Mouse (Mus musculus) embryonic fibroblast, embryonic 13.5 days (primary cell): ENCODE results near the gene Psmb9. TPM values are rescaled to one million over a fixed set of nuclear protein-coding genes. Genes with fewer than 3 reads are reported as not detected.

Experiments
- H3K27ac ChIP-seq: 2 replicates; pipeline ENCODE4 v1.5.1; 2012; ENCODE audit warnings: low read length, control low read depth, inconsistent platforms; ENCODE audit not compliant: insufficient read depth
- H3K4me1 ChIP-seq: 2 replicates; pipeline ENCODE4 v1.6.1; 2011; ENCODE audit warnings: low read length; ENCODE audit not compliant: control insufficient read depth, insufficient read depth
- H3K4me3 ChIP-seq: 2 replicates; pipeline ENCODE4 v1.5.1; 2011; ENCODE audit warnings: mild to moderate bottlenecking, control low read depth, low read length; ENCODE audit not compliant: insufficient read depth
- CTCF ChIP-seq: IDR thresholded peaks from 2 replicates; pipeline ENCODE4 v1.5.1; 2011; ENCODE audit warnings: mild to moderate bottlenecking, control low read depth, low read length, moderate library complexity, borderline replicate concordance; ENCODE audit not compliant: insufficient read depth
- POLR2A ChIP-seq: IDR thresholded peaks from 2 replicates; pipeline ENCODE4 v1.6.1; 2011; ENCODE audit warnings: low read depth, mild to moderate bottlenecking, control low read depth, low read length, moderate library complexity
- polyA plus RNA-seq: library from polyadenylated mRNA; stranded (reverse); fragments of >200 nt; gene quantifications from 2 replicates; pipeline ENCODE4 v1.2.4, GENCODE M21; 2011; ENCODE audit warnings: low read depth; ENCODE audit not compliant: missing spikeins, insufficient read length

Gene Psmb9
- polyA plus RNA-seq, 1 experiment: 11.9 TPM

- Histone ChIP-seq H3K27ac (no peak overlapping the region), H3K4me3 (no peak overlapping the region), H3K4me1 (peaks cover 5% of the 10 kb centered on the region; the same call in 1 of the 2 replicates)
- no peak for TF ChIP-seq CTCF
- TF ChIP-seq POLR2A: no peak
Observed at GRCm38 (mm10) chr17:34141448-34141847, 46.1 kb downstream of the Psmb9 start.

DNA sequence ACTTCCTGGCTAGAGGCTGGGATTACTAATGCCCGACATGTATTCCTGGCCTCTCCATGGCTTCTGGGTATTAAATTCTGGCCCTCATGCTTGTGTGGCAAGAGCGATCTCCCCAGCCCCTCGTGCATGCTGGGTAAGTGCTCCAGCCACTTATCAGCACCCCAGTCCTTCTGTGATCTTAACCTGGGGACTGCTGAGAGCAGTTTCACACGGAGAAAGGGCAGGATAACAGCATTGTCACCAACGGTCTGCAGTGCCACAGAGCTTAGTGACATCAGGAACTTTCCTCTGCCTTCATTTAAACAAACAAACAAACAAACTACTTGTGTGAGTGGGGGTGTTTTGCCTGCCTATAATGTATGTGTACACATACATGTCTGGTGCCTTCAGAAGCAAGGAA lies 47.3 kb downstream of the Psmb9 start:
- Histone ChIP-seq H3K4me3 (no peak overlapping the region), H3K27ac (no peak overlapping the region), H3K4me1 (peaks cover 5% of the 10 kb centered on the region; the same call in 1 of the 2 replicates)
- TF ChIP-seq POLR2A: no peak
- no peak for TF ChIP-seq CTCF

DNA sequence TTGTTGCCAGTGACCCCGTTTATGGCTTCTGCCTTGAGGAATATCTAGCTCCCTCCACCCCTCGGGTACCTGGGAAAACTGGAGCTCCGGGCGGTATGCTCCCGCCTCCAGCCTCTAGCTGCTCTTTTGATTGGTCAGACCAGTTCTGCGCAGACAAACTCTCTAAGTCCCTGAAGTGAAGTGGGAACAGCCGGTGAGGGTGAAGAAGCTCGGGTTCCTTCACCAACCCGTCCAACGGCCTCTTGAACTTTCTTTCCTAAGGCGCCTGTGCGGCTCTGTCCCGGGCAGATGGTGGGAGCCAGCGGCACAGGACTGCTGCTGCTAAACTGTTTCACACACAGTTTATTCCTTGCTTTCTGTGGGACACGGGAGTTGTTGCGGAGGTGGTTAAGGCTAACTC lies 48.1 kb downstream of the Psmb9 start:
- TF ChIP-seq CTCF (no peak), POLR2A (no peak)
- Histone ChIP-seq H3K4me1 (peaks cover 5% of the 10 kb centered on the region; the same call in 1 of the 2 replicates), H3K27ac (no peak overlapping the region), H3K4me3 (peak overlapping the region; percentile 45)

GRCm38 (mm10) chr17:34138655-34139054 lies 48.9 kb downstream of the Psmb9 start:
- no peak overlapping the region for H3K27ac ChIP-seq
- H3K4me1 ChIP-seq: peaks cover 5% of the 10 kb centered on the region; the same call in 1 of the 2 replicates
- no peak overlapping the region for H3K4me3 ChIP-seq
- no peak for TF ChIP-seq CTCF
- TF ChIP-seq POLR2A: no peak

DNA sequence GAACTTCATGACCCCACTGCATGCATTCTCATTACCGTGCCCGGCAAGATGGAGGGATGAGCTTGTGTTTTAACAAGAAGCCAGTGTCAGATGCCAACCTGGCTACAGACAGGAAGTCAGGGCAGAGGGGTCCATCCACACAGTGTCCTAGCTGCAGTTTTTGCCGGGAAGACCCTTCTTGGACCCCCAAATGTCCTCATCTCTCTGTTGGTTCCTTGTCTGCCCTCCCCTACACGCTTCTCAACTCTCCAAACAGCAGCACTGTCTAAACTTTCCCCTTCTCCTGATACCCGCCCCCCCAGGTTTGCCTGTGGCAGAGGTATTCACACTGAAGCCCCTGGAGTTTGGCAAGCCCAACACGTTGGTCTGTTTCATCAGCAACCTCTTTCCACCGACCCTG lies 50.0 kb downstream of the Psmb9 start:
- H3K4me1 ChIP-seq: peaks cover 5% of the 10 kb centered on the region; the same call in 1 of the 2 replicates
- no peak overlapping the region for H3K27ac ChIP-seq
- no peak overlapping the region for H3K4me3 ChIP-seq
- TF ChIP-seq CTCF (no peak), POLR2A (no peak)

DNA sequence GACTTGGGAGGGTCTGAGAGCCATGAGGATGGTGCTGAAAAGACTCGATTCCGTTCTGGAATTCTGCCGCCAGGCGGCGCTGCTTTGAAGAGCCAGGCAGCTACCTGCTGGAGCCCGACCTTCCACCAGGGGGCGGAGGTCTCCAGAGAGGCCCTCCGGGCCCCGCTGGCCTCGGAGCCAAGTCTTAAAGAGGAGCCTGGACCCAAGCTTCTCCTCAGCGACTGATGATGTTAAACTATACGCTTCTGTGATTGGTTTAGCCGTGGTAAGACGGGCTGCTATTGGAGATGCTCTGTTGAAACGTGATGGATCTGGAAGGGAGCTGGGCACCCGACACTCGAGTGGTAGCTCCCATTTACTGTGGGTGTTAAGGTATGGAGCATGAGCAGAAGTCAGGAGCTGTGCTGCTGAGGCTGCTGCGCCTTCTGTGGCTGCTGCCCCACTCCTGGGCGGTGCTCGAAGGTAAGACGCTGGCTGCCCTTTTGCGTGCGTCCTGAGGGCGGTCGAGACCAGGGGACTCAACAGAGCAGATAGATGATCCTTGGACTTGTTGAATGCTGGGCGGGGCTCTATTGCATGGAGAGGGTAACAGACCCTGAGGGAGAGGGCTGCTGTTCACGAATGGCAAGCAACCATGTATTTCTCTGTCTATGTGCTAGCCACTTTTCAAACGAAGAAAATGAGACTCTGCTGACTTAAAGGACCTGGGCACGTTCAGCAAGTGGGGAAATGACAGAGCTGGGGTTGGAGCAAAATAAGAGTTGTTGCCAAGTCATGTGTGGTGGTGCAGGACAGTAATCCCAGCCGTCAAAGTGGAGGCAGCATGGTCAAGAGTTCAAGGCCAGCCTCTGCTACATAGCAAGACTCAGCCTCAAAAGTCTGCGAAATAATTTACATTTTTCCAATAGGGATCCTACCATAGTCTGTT lies 52.0 kb downstream of the Psmb9 start:
- TF ChIP-seq CTCF (peak; percentile 87), POLR2A (no peak)
- H3K4me1 ChIP-seq: peaks cover 5% of the 10 kb centered on the region; the same call in 1 of the 2 replicates
- no peak overlapping the region for H3K27ac ChIP-seq
- H3K4me3 ChIP-seq: peak overlapping the region; percentile 23

DNA sequence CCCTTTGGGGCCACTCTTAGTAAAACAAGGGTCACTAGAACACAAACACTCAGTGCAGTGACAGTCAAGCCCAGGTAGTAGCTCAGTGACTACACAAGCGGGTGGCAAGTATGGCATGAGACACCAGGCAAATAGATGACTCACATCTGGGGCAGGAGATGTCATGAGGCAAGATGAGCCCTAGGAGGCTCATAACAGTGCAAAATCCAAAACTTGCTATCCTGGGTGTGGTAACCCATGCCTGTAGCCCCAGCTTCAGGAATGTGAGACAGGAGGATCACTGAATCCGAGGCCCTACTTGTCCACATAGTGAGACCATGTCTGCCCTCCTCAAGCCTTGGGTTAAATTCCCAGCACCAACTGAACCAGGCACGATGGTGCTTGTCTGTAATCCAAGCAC lies 53.1 kb downstream of the Psmb9 start:
- no peak overlapping the region for H3K4me3 ChIP-seq
- no peak overlapping the region for H3K27ac ChIP-seq
- 0 out of 2 replicates have a peak, but pooled peaks cover 2% of the 10 kb centered on the region for H3K4me1 ChIP-seq
- TF ChIP-seq CTCF (no peak), POLR2A (no peak)

DNA sequence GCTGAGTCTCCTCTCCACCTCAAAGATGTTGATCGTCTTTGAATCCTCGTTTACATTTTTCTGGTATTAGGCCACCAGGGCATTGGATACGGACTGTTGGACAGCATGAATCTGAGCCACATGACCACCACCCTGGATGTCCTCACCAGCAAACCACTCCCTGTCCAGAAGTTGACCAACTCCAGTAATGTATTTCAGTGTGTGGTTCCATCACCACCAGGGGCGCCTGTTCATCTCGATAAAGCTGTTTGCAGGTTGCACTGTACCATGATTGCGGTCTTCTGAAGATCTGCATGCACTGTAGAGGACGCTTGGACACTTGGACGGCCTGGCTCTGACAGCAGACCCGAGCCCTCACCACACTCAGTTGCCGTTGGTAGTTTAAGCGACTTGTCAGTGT lies 54.3 kb downstream of the Psmb9 start:
- Histone ChIP-seq H3K27ac (no peak overlapping the region), H3K4me1 (no peaks in the 10 kb centered on the region), H3K4me3 (no peak overlapping the region)
- TF ChIP-seq POLR2A (peak; percentile 39; the same call in 1 of the 2 replicates), CTCF (no peak)

Other genes starting within 250 kb of the Psmb9 start
- gene Pfdn6, start 247.4 kb downstream of the Psmb9 start, polyA plus RNA-seq: 80.7 and 87.8 TPM in 2 replicates
- gene Wdr46, start 247.1 kb downstream of the Psmb9 start, polyA plus RNA-seq: 20.3 and 20.5 TPM in 2 replicates
- 2.3 and 3.6 TPM in 2 replicates for gene B3galt4, start 236.3 kb downstream of the Psmb9 start, polyA plus RNA-seq
- 34.0 and 35.7 TPM in 2 replicates for gene Vps52, start 232.0 kb downstream of the Psmb9 start, polyA plus RNA-seq
- 1,572 and 1,668 TPM in 2 replicates for gene Rps18, start 231.8 kb downstream of the Psmb9 start, polyA plus RNA-seq
- gene H2-K1, start 187.4 kb downstream of the Psmb9 start, polyA plus RNA-seq: 131 and 166 TPM in 2 replicates
- 12.2 and 13.8 TPM in 2 replicates for gene Ring1, start 163.1 kb downstream of the Psmb9 start, polyA plus RNA-seq
- gene H2-Ke6, start 159.7 kb downstream of the Psmb9 start, polyA plus RNA-seq: 16.7 and 16.9 TPM in 2 replicates
- 181 and 191 TPM in 2 replicates for gene Slc39a7, start 156.1 kb downstream of the Psmb9 start, polyA plus RNA-seq
- 24.8 and 26.1 TPM in 2 replicates for gene Rxrb, start 156.0 kb downstream of the Psmb9 start, polyA plus RNA-seq
- gene Col11a2, start 148.3 kb downstream of the Psmb9 start, polyA plus RNA-seq: 0.37 and 0.45 TPM in 2 replicates
- not detected in 2 replicates for gene H2-Oa, start 95.4 kb downstream of the Psmb9 start, polyA plus RNA-seq
- gene H2-DMa, start 68.2 kb downstream of the Psmb9 start, polyA plus RNA-seq: 8.2 and 10.0 TPM in 2 replicates
- 205 and 233 TPM in 2 replicates for gene Brd2, start 65.1 kb downstream of the Psmb9 start, polyA plus RNA-seq
- gene H2-DMb2, start 44.5 kb downstream of the Psmb9 start, polyA plus RNA-seq: not detected in 2 replicates
- gene H2-DMb1, start 34.7 kb downstream of the Psmb9 start, polyA plus RNA-seq: 2.2 and 2.4 TPM in 2 replicates
- gene Tap1, start 211 bp downstream of the Psmb9 start, polyA plus RNA-seq: 17.8 TPM in 2 replicates
- 16.1 and 18.8 TPM in 2 replicates for gene Psmb8, start 10.0 kb upstream of the Psmb9 start, polyA plus RNA-seq
- 25.6 and 25.7 TPM in 2 replicates for gene Tap2, start 15.8 kb upstream of the Psmb9 start, polyA plus RNA-seq
- gene H2-Ob, start 51.1 kb upstream of the Psmb9 start, polyA plus RNA-seq: not detected in 2 replicates
- gene H2-Ab1, start 69.9 kb upstream of the Psmb9 start, polyA plus RNA-seq: not detected in 2 replicates
- not detected in 2 replicates for gene H2-Aa, start 100.1 kb upstream of the Psmb9 start, polyA plus RNA-seq
- gene H2-Eb1, start 118.1 kb upstream of the Psmb9 start, polyA plus RNA-seq: not detected in 2 replicates
- gene H2-Eb2, start 137.9 kb upstream of the Psmb9 start, polyA plus RNA-seq: not detected in 2 replicates
- not detected in 2 replicates for gene Btnl2, start 167.1 kb upstream of the Psmb9 start, polyA plus RNA-seq
- gene Btnl1, start 189.4 kb upstream of the Psmb9 start, polyA plus RNA-seq: not detected in 2 replicates
- not detected in 2 replicates for gene BC051142, start 211.1 kb upstream of the Psmb9 start, polyA plus RNA-seq